Mouse (Mus musculus) T-helper 2 cell (primary cell): Measurements from ENCODE around the gene Eml4.

Source experiments
- in situ Hi-C: fragments of 300-600 bp; cut with MboI, MseI; formaldehyde crosslinking; loops from one replicate; pipeline ENCODE4 v1.15.1; 2025; ENCODE audit warnings: high pct_unique_total_duplicates

Eml4 gene

DNA sequence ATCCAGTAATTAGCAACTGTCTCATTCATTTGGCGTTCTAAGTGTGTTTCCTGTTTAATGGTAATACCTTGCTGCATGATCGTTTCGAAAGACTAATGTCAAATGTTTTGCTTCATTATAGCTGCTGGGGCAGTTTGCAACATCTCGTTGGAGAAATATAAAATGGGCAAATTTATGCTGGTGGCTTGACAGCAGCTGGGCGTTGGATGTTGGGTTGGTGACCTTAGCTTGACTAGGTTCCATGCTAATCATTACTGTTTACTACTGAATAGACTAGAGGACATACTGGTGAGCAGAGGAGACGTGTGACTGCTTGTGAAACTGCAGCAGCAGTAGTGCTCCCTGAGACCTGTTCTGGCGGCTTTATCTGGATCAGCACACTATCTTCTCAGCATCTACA is 6.5 kb upstream of the Eml4 start:
- in situ Hi-C loops = no loop called here

DNA sequence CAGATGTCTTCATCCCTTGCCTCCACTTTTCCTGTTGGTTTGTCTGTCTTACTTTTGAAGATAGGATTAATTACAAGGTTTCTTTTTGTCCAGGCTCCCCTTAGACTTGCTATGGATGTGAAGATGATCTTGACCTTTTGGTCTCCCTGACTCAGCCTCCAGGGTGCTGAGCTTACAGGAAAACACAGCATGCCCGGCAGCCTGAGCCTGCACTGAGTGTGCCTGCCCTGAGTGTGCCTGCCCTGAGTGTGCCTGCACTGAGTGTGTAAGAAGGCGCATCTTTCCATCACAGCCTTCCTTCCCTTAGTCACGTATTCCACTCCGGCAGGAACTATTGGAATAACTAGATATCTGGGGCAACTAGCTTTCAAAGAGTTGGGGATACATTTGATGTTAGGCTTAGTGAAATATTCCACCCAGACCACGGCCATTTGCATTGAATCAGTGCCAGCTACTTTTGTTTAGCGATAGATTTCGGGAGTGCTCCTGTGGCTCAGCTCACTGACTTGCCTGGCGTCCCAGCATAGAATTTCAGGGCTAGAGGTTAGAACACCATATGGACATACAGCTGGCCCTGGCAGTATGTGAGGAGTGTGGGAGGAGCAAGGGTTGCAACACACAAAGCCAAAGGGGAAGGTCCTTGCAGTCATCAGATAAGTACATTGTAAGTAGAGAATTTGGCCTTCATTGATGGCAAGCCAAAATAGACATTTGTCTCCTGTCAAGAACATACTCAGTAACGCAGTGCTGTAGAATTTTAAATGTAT is 2.5 kb upstream of the Eml4 start:
- in situ Hi-C loops = no loop called here

DNA sequence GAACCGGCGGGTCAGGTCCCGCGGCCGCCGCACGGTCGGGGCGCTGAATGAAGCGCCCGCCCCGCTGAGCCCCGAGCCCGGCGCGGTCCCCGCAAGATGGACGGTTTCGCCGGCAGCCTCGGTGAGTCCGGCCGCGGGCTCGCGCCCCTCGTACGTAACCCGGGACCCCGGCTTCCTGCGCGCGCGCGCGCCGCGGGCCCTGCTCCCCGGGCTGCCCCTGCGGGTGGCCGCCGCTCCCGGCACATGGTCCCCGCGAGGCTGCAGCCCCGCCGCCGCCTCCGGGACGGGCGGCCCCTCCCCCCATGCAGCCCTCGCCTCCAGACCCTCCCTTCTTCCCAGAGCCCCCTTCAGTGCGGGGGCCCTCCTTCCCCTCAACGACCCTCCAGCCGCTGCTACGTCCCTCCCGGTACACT is 394 bp downstream of the Eml4 start:
- in situ Hi-C loops = no loop called here

DNA sequence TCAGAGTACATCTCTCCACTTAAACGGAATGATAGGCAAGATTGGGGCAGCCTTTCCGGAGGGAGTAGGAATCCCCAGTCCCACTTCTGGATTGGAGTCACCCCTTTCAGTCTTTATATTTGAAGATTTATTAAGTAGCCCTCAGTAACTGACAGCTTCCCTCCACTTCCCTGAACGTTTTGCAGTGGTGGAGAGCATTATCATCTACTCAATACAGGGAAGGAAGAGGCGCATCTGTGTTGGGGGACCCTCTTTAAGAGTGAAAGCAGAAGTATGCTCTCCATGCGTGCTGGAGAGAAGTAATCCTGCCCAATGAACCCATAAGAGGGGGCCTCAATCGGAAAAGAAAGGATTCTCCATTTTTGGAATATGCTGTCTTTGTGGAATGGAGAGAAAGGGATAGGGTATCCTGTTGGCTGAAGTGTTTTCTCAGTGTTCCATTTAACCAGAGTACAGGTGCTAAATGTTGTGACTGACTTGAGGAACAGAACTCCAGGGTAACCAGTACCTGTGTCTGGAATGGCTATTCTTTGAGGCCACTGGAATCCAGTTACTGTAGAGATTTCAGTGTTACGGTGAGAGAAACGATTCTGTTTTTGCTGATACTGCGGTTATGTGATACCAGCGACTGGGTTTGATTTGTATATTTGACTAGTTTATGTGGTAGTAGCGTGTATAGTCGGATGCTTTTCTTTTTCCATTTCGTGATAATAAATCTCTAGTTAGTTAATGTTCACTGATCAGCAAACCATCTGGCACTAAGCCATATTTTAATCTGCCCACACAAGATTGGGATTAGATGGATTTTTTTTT is 1.1 kb downstream of the Eml4 start:
- in situ Hi-C loops = no loop called here

DNA sequence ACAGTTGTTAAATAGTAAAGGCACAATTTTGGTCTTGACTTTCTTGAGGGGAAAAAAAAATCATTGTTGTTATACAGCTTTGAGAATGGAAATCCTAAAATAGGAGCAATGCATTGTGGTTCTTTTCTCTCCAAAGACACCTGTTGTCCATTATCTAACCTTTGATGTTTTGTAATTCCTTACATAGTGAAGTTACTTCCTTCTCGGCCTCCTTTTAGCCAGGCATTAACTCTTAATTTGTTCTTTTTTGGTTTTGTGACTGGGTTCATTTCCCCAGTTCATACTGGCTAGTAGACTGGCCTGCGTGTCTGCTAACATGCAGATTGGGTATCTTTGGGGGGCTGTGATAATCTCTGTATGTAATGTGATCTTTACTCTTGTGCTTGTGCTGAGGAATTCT is 1.7 kb downstream of the Eml4 start:
- in situ Hi-C loops = no loop called here

DNA sequence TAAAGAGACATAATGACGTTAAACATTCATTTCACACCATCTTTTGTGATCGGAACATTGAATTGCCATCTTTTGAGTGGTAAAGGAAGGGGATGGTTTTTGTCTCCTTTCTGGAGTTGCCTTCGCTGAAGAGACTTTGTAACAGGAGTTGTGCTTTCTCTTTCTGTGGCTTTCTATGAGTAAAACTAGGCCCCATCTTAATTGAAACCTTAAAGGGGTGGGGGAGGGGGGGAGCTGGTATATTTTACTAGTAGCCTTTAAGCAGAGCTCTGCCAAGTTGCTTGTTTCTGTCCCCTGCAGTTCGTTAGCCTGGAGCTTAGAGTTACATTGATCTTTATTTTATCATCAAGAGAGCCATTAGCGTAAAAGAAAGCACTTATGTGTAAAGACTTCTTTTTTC is 2.3 kb downstream of the Eml4 start:
- in situ Hi-C loops = no loop called here

DNA sequence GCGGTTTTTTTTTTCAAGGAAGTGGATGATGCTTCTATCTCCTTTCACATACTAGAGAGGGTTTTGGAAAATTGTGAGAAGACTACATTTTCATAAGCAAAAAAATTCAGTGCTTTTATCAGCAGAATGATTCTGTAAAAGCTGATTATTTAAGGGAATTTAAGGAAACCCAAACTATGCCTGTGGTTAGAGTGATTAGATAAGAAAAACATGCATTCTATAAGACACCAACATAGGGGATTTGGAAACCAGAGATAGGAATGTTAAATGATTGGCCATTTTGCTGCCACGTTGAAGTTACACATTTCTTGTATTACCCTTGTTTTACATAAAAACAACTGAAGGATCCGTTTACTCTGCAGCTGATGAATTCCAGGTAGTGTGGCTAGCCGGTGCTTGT is 2.7 kb downstream of the Eml4 start:
- in situ Hi-C loops = no loop called here

DNA sequence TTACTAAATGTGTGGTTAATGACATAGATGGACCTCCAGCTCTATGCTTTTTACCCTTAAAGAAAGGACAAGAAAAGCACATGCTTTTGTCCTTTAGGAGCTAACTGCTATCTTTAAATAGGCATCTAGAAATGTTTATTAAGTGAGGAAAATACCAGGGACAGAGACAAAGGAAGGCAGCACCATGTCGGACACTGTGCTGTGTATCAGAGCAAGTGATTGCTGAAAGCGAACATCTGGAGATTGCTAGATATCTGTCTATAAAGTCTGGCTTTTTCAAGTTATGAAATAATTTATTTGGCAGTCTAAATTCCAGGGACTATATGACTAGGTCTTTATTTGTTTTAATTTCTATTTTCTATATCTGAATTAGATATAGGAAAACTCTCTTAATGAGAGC is 4.8 kb downstream of the Eml4 start:
- in situ Hi-C loops = no loop called here

DNA sequence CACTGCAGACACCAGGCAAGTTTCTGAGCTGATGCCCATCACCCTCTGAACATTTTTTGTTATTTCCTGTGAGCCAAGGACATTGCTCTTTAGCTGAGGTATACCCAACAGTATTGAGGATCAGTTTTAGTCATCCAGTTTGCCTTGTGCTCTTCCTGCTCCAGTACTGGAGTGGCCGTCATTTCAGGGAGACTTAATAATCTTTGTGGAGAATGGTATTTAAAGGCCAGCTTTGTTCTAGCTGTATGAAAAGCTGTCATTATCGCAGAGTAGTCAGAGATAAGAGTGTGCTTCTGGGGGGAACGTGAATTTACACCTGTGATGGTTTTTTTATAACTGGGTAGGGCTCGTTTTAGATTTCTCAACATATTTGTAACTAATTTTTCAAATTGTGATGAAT is 9.2 kb downstream of the Eml4 start:
- in situ Hi-C loops = no loop called here

DNA sequence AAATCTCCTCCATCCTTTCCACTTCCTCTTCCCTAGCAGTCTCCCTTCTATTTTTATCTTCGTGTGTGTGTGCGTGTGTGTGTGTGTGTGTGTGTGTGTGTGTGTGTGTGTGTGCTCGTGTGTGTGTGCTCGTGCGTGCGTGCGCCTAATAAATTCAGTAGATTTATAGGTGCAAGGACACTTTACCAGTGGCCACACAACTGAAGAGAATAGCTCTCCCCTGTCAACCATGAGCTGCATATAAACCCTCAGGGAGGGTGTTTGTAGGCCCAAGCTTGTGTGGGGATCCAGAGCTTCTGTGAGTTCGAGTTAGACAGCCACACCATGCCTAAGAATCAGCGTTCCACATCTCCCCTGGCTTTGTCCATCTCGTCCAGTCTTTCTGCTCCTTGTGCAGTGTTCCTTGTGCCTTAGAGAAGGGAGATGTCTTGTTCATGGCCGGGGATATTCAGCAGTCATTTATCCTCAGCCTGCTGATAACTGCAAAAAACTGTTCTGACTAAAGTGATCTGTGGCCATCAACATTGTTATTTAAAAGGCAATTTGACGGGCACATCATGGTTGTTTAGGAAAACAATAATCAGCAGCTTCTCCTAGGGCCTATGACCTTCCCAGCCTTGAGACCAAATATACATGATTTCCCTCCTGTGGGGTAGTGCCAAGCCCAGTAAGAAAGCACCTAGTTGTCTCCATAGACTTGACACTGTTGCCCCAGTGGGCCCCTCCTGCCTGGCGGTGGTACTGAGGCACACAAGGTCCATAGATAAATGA is 10.2 kb downstream of the Eml4 start:
- in situ Hi-C loops = no loop called here

DNA sequence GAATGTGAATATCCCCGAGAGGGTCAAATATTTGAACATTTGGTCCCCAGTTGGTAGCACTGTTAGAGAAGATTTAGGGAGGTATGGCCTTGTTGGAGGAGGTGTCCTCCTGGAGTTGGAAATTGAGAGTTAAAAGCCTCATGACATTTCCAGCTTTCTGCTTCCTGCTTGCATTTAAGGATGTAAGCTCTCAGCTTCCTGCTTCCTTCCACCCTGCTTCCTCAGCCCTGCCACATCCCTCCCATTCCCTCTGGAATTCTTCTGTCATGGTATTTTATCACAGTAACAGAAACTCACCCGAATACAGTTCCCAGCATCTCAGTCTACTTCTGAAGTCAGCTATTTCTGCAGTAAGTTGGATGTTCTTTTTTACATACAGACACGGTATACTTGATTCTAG is 12.3 kb downstream of the Eml4 start:
- in situ Hi-C loops = no loop called here

DNA sequence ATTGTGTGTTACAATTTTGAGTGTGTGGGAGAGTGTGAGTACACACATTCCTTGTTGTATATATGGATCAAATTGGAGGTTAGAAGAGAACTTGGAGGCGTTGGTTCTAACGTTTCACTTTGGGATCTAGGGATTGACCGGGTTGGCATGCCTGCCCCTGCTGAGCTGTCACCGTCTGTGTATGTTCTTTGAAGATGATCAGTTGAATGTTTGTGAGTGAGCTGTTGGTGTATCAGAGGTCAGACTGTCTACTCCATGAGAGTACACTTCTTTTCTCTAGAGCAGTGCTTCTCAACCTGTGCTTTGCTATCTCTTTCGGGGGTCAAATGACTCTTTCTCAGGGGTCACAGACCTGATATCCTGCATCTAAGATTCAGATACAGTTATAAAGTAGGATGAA is 13.6 kb downstream of the Eml4 start:
- in situ Hi-C loops = no loop called here

DNA sequence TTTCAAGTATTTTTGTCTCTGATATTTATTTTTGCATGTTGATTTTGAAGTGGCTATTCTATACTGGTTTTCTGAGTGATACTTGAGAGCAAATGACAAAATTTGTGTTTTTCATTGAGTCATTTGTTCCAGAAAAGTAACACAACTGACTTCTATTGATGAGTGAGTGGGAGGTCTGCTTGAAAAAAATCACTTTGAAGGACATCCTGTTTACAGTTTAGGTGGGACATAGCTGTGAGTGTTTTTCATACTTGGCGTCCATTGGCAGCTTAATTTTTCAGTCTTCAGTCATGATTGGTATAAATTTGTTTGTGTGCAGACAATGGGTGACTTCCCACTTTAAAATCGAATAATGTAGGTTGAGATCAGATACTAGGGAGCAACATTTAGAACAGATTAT is 14.4 kb downstream of the Eml4 start:
- in situ Hi-C loops = no loop called here

DNA sequence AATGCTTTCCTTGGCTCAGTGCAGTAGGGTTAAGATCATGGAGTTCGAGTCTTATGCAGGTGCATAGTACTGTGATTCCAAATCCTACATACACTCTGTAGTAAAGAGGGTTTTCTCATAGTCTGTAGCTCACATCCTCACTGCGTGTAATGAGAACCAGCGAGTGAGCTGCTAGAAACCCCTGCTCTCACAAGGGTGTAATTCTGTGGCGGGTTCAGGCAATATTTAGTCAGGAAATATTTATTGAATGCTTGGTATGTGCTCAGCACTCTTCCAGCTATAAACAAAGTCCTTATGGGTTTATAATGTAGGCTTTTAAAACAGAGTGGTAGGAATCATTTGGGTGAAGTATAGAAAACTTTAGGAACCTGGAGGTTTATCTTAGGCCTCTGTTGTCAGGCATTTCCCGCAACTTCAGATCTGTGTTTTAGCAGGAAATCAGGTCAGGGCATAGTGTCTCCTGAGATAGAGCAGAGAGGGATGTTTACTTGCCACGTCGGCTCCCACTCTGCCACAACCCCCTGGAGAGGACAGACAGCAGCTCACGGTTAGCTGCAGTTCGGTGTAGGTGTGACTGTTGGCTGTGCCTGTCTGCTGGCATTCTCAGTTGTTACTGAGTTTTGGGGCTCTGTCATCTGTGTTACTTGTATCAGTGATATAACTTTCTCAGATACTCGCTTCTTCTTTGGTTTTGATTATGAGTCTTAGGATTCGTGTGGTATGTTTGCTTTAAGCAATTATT is 15.1 kb downstream of the Eml4 start:
- in situ Hi-C loops = no loop called here

DNA sequence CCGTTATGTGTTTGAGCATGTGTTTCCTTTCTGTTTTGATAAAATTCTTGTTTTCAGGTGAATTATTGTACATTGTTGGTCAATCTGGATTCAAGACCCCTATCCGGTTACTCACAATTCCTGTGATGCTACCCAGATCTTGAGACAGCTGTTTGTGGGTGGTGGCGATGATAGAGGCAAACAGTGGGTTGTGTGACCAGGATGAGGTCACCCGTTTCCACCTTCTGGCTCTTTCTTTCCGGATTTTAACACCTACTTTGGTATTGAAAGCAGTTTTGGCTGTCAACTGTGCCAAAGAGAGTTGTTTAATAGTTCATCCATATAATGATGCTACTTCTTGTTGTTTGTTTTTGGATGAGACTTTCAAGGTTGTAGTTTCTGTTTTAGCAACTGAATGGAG is 16.7 kb downstream of the Eml4 start:
- in situ Hi-C loops = no loop called here

DNA sequence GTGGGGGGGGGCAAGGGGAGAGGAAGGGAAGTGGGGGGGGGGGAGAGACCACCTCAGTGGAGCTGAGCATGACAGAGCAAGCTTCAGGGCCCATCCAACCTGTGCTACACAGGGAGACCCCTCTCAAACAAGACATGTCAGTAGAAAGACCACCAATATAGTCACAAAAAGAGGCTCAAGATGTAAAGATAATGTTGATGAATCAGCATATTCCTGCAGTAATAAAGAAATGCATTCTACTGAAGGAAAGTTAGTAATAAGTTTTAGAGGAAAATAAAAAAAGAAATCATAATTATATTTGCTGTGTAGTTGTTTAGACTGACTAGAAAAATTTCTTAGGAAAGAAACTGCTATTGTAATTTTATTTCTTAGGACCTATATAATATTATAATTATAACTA is 23.4 kb downstream of the Eml4 start:
- in situ Hi-C loops = no loop called here

DNA sequence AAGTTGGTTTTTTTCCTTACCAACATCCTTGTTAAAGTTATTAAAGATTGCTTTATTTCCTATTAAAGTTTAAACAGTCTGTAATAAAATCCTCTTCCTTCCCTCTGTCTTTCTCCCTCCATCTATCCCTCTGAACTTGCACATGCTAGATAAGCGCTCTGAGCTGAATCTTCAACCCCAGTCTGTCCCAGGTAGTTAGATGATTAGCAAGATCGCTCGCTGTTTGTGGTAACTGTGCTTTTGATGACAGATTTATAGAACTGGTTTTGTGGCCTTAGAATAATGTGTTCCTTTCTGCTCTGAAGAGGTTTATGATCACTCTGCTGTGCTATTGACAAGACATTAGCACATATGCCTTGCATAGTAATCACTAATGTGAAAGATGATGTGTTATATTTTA is 25.1 kb downstream of the Eml4 start:
- in situ Hi-C loops = no loop called here

DNA sequence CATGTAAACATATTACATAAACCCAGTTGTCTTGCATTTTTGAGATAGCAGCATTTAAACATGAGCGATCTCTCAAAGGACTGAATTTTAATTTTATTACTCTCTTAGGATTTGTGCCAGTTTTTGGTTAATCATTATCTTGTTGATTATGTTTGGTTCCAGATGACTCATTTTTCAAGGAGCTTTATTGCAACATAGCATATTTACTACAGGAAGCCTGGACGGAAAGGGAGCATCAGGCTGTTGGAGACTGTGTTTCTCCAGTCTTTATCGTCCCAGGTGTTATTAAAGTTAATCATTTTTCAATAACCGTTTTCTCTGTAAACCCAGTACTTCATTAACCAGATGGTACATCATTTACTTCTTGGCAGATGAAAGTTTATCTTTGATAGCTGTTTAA is 26.1 kb downstream of the Eml4 start:
- in situ Hi-C loops = no loop called here

DNA sequence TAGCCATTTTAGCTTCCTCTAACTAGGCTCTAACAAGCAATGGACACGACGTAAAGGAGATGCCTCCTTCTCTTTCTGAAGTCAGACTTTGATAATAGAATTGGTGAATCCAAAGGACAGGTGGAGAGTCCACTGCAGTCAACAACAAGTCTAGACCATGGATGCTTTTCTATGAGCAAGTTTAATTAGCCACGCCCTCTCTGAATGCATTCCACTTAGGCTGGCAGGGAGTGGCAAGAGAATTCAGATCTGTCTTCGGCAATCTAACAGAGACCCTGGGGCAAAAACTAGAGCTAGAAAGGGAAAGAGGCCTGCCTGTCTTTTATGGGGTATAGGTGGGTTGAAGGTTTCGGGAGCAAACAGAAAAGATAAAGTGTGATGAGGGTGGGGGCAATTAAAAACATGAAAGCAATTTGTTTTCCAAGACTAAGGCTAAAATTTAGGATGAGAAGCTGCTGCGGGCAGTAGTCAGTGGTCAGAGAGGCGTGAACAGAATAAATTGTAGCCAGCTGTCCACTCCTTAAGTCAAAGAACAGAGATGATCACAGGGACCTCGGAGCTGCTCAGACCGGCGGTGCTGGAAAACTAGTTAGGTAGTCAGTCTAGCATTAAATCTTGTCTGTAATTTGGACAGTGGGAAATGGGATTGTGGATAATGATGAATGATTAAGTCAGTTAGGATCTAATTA is 27.2 kb downstream of the Eml4 start:
- in situ Hi-C loops = no loop called here

DNA sequence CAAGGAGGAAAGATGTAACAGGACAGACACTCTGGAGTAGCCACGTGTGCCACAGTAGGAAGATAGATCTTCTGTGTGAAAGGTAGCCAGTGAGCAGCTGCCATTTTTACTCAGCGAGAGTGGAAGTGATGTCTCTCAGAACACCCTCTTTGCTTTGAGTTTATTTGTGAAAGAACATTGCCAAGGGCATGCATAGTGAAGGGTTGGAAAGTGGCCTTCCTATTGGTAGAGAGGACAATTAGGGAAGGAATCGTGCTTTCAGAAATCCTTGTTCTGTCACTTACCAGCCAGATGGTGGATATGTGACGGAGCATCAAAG is 27.7 kb downstream of the Eml4 start:
- in situ Hi-C loops = no loop called here

DNA sequence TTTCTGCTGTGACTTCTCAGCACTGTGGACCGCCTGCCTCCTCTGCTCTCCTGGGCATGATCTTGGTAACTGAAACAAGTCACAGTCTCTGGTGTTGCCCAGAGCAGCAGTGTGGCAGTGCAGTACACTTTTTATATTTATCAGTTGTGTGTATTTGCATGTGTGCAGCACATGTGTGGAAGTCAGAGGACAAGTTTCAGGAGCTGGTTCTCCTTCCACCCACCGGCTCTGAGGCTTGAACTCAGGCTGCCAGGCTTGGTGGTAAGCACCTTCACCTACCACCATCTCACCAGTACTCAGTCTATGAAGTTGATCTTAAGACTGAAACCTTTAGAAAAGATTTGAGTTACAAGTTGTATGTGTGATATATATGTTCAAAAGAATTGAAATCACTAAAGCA is 28.6 kb downstream of the Eml4 start:
- in situ Hi-C loops = no loop called here
